Mouse (Mus musculus) MEL (cell line): ENCODE measurements at regions not wholly inside any gene's neighbourhood (a gene's known extent, or its start where the extent isn't known, plus 50 kb on each side); places are given as distances from the start of the nearest gene placed in this dataset.

ENCODE experiments used
- DNase-seq: peaks from one replicate; pipeline ENCODE4 v3.0.0; 2011; ENCODE audit warnings: low read depth, low spot score
- H3K27ac ChIP-seq: 2 replicates; pipeline ENCODE4 v1.5.1; 2012; ENCODE audit warnings: low read depth, mild to moderate bottlenecking, control low read depth, low read length, moderate library complexity; ENCODE audit not compliant: control insufficient read depth
- H3K27me3 ChIP-seq, 2 experiments: fragments of 150-350 bp in 1 of 2; sonication (generic) in 1 of 2; 2 replicates each; pipeline ENCODE4 v1.6.1; 2012; ENCODE audit warnings: low read length in 2 of 2, mild to moderate bottlenecking in 2 of 2, improper control_type of control experiment in 1 of 2, moderate library complexity in 1 of 2; ENCODE audit not compliant: insufficient read depth in 2 of 2, control insufficient read depth in 1 of 2
- H3K36me3 ChIP-seq, 2 experiments: 2 replicates each; pipeline ENCODE4 v1.6.1; 2012 to 2014; ENCODE audit warnings: low read length in 2 of 2, improper control_type of control experiment in 1 of 2, inconsistent platforms in 1 of 2, mild to moderate bottlenecking in 1 of 2; ENCODE audit not compliant: insufficient read depth in 2 of 2, control insufficient read depth in 1 of 2
- H3K4me1 ChIP-seq, 2 experiments: fragments of 150-350 bp in 1 of 2; sonication (generic) in 1 of 2; 2 replicates each; pipeline ENCODE4 v1.6.1; 2012; ENCODE audit warnings: low read length in 2 of 2, improper control_type of control experiment in 1 of 2, mild to moderate bottlenecking in 1 of 2; ENCODE audit not compliant: insufficient read depth in 2 of 2, control insufficient read depth in 1 of 2
- H3K4me3 ChIP-seq, 2 experiments: fragments of 150-350 bp in 1 of 2; sonication (generic) in 1 of 2; 2 replicates each; pipeline ENCODE4 v1.5.1; 2012; ENCODE audit warnings: low read depth in 2 of 2, low read length in 2 of 2, mild to moderate bottlenecking in 2 of 2, moderate library complexity in 2 of 2, control low read depth in 1 of 2, improper control_type of control experiment in 1 of 2; ENCODE audit not compliant: control insufficient read depth in 1 of 2, insufficient read depth in 1 of 2
- H3K79me2 ChIP-seq: 2 replicates; pipeline ENCODE4 v1.6.1; 2012; ENCODE audit warnings: mild to moderate bottlenecking, low read length, moderate library complexity; ENCODE audit not compliant: control insufficient read depth, poor library complexity, insufficient read depth
- H3K9ac ChIP-seq: 2 replicates; pipeline ENCODE4 v1.6.1; 2012; ENCODE audit warnings: low read depth, mild to moderate bottlenecking, control low read depth, low read length, moderate library complexity; ENCODE audit not compliant: control insufficient read depth, poor library complexity, severe bottlenecking
- H3K9me3 ChIP-seq: fragments of 150-350 bp; sonication (generic); replicated peaks from 2 replicates; pipeline ENCODE4 v1.6.1; 2012; ENCODE audit warnings: mild to moderate bottlenecking, low read length, improper control_type of control experiment, moderate library complexity; ENCODE audit not compliant: insufficient read depth
- BHLHE40 ChIP-seq: IDR thresholded peaks from 2 replicates; pipeline ENCODE4 v1.6.1; 2012; ENCODE audit warnings: low read depth, mild to moderate bottlenecking, inconsistent platforms, low read length, improper control_type of control experiment, borderline replicate concordance
- CHD2 ChIP-seq: IDR thresholded peaks from 2 replicates; pipeline ENCODE4 v1.6.1; 2011; ENCODE audit warnings: low read length, improper control_type of control experiment
- E2F4 ChIP-seq: IDR thresholded peaks from 2 replicates; pipeline ENCODE4 v1.6.1; 2011; ENCODE audit warnings: low read depth, low read length, improper control_type of control experiment, borderline replicate concordance
- GABPA ChIP-seq: IDR thresholded peaks from 2 replicates; pipeline ENCODE4 v1.6.1; 2012; ENCODE audit warnings: low read depth, mild to moderate bottlenecking, inconsistent platforms, low read length, improper control_type of control experiment, moderate library complexity
- GATA1 ChIP-seq: IDR thresholded peaks from 2 replicates; pipeline ENCODE4 v1.6.1; 2011; ENCODE audit warnings: low read depth, low read length, improper control_type of control experiment
- JUND ChIP-seq: IDR thresholded peaks from 2 replicates; pipeline ENCODE4 v1.6.1; 2011; ENCODE audit warnings: low read depth, mild to moderate bottlenecking, improper control_type of control experiment, low read length
- MAFK ChIP-seq: IDR thresholded peaks from 2 replicates; pipeline ENCODE4 v1.6.1; 2011; ENCODE audit warnings: low read depth, mild to moderate bottlenecking, low read length, improper control_type of control experiment, borderline replicate concordance
- MEF2A ChIP-seq: IDR thresholded peaks from 2 replicates; pipeline ENCODE4 v1.6.1; 2014; ENCODE audit warnings: low read depth, mild to moderate bottlenecking, inconsistent platforms, low read length, improper control_type of control experiment; ENCODE audit not compliant: poor library complexity, insufficient replicate concordance, severe bottlenecking; ENCODE audit errors: extremely low read depth
- MXI1 ChIP-seq: IDR thresholded peaks from 2 replicates; pipeline ENCODE4 v1.6.1; 2011; ENCODE audit warnings: mild to moderate bottlenecking, low read depth, low read length, improper control_type of control experiment
- MYC ChIP-seq: IDR thresholded peaks from 2 replicates; pipeline ENCODE4 v1.6.1; 2011; ENCODE audit warnings: low read depth, mild to moderate bottlenecking, low read length, improper control_type of control experiment, moderate library complexity
- NRF1 ChIP-seq: IDR thresholded peaks from 2 replicates; pipeline ENCODE4 v1.6.1; 2014; ENCODE audit warnings: low read depth, mild to moderate bottlenecking, inconsistent platforms, low read length, improper control_type of control experiment, moderate library complexity; ENCODE audit not compliant: poor library complexity, insufficient read depth, severe bottlenecking
- POLR2A ChIP-seq, 2 experiments: IDR thresholded peaks; 2 replicates each; pipeline ENCODE4 v1.6.1; 2011 to 2012; ENCODE audit warnings: low read length in 2 of 2, mild to moderate bottlenecking in 2 of 2, control low read depth in 1 of 2, improper control_type of control experiment in 1 of 2, low read depth in 1 of 2, moderate library complexity in 1 of 2; ENCODE audit not compliant: control insufficient read depth in 1 of 2, insufficient read depth in 1 of 2, poor library complexity in 1 of 2
- POLR2AphosphoS2 ChIP-seq: IDR thresholded peaks from 2 replicates; pipeline ENCODE4 v1.6.1; 2011; ENCODE audit warnings: low read length, improper control_type of control experiment
- RCOR1 ChIP-seq: IDR thresholded peaks from 2 replicates; pipeline ENCODE4 v1.6.1; 2012; ENCODE audit warnings: low read depth, mild to moderate bottlenecking, inconsistent platforms, low read length, improper control_type of control experiment
- TBP ChIP-seq: IDR thresholded peaks from 2 replicates; pipeline ENCODE4 v1.8.0; 2011; ENCODE audit warnings: low read depth, low read length, improper control_type of control experiment
- TCF12 ChIP-seq: IDR thresholded peaks from 2 replicates; pipeline ENCODE4 v1.6.1; 2014; ENCODE audit warnings: low read depth, mild to moderate bottlenecking, inconsistent platforms, low read length, improper control_type of control experiment, moderate library complexity
- UBTF ChIP-seq: IDR thresholded peaks from 2 replicates; pipeline ENCODE4 v1.6.1; 2012; ENCODE audit warnings: low read depth, mild to moderate bottlenecking, inconsistent platforms, low read length, improper control_type of control experiment, moderate library complexity, borderline replicate concordance; ENCODE audit not compliant: insufficient read depth
- USF1 ChIP-seq: IDR thresholded peaks from 2 replicates; pipeline ENCODE4 v1.6.1; 2014; ENCODE audit warnings: low read depth, mild to moderate bottlenecking, inconsistent platforms, low read length, improper control_type of control experiment, moderate library complexity
- USF2 ChIP-seq, 2 experiments: IDR thresholded peaks; 2 replicates each; pipeline ENCODE4 v1.6.1; 2011 to 2012; ENCODE audit warnings: improper control_type of control experiment in 2 of 2, low read length in 2 of 2, borderline replicate concordance in 1 of 2, inconsistent platforms in 1 of 2, low read depth in 1 of 2, mild to moderate bottlenecking in 1 of 2; ENCODE audit not compliant: insufficient read depth in 1 of 2
- ZNF384 ChIP-seq: IDR thresholded peaks from 2 replicates; pipeline ENCODE4 v1.6.1; 2012; ENCODE audit warnings: low read depth, mild to moderate bottlenecking, inconsistent platforms, low read length, improper control_type of control experiment

- H3K4me3 ChIP-seq: no peak overlapping the region
- TF ChIP-seq GABPA: no peak
- no peak for TF ChIP-seq MAFK
- TF ChIP-seq BHLHE40: no peak
- TF ChIP-seq RCOR1: no peak
- TF ChIP-seq TBP: no peak
- no peak for TF ChIP-seq POLR2AphosphoS2
- no peak for TF ChIP-seq JUND
- no peak for TF ChIP-seq MXI1
- no peak for TF ChIP-seq TCF12
- TF ChIP-seq MEF2A: no peak
- TF ChIP-seq POLR2A (IDR thresholded peaks at IDR 0.05; ENCODE audit: control insufficient read depth in 1 of 2, insufficient read depth in 1 of 2, low read depth in 1 of 2, low read length in 2 of 2, poor library complexity in 1 of 2): no peak
- no peak for TF ChIP-seq NRF1
- TF ChIP-seq MYC: no peak
- TF ChIP-seq ZNF384: no peak
- TF ChIP-seq USF2 (IDR thresholded peaks at IDR 0.05; ENCODE audit: borderline replicate concordance in 1 of 2, insufficient read depth in 1 of 2, low read depth in 1 of 2, low read length in 2 of 2): no peak
- no peak for TF ChIP-seq E2F4
- no peak for TF ChIP-seq UBTF
- no peak for TF ChIP-seq USF1
- TF ChIP-seq CHD2: no peak
- TF ChIP-seq, all 39 proteins: peak for 0
- no peaks in the 10 kb centered on the region for H3K36me3 ChIP-seq
Measured at GRCm38 (mm10) chr6:126245986-126246385, 79.3 kb upstream of the Ntf3 start.

GRCm38 (mm10) chr6:126245431-126245830 is 78.7 kb upstream of the Ntf3 start:
- Histone ChIP-seq H3K36me3 (no peaks in the 10 kb centered on the region), H3K4me1 (no peaks in the 10 kb centered on the region), H3K27me3 (no peaks in the 10 kb centered on the region), H3K27ac (no peak overlapping the region), H3K79me2 (no peaks in the 10 kb centered on the region), H3K4me3 (no peak overlapping the region), H3K9ac (no peak overlapping the region), H3K9me3 (no peaks in the 10 kb centered on the region)
- no peak for TF ChIP-seq GATA1
- DNase-seq: no peak

More at GRCm38 (mm10) chr6:126245986-126246385, 79.3 kb upstream of the Ntf3 start:
- H3K79me2 ChIP-seq: no peaks in the 10 kb centered on the region
- H3K9me3 ChIP-seq: no peaks in the 10 kb centered on the region
- H3K27ac ChIP-seq: no peak overlapping the region
- no peaks in the 10 kb centered on the region for H3K4me1 ChIP-seq
- DNase-seq: no peak
- no peak overlapping the region for H3K9ac ChIP-seq
- H3K27me3 ChIP-seq: no peaks in the 10 kb centered on the region
